Mouse (Mus musculus): Measurements from ENCODE around the gene Clec16a. TPM values are rescaled to one million over a fixed set of nuclear protein-coding genes. Genes with fewer than 3 reads are reported as not detected.

Gene Clec16a
- polyA plus RNA-seq, 1 experiment from 2014 or later, result 65.7 TPM

DNA sequence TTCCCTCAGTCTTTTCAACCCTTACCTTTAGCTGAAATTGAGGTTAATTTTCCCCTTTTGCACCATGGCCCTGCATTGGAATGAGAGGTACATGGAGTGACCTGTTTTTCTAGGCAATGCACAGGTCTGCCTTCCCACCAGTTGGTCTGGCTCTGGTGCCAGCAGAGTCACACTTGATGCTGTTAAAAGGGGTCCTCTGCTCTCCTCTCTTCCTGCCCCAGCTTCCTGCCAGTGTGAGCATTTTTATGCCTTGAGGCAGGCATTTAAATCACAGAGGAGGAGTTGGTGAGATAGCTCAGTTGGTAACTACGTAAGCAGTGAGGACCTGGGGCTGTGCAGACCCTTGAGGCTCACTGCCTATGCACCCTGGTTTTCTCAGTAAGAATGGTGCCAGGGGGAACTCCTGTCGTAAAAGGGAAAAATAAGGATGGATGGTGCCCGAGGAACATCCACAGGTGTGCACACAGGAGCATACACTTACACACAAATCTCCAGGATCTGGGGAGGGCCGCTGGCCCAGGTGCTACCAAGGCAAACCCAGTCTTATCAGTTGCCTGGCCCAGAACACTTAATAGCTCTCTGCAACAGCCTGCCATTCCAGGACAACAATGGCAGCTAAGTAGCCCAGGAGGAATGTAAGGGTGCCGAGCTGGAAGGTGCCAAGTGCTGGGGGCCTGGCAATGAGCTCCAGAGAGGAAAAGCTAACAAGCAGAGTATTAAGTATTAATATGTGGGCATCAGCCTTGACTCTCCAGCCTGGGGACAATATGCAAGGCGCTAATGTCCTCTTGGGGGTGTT, 152.9 kb downstream of the Clec16a start:
- peaks cover 8% of the 10 kb centered on the region; the same call in 1 of the 2 replicates for H3K36me3 ChIP-seq
- no peaks in the 10 kb centered on the region for H3K9me3 ChIP-seq
- H3K9ac ChIP-seq (replicated peaks), result no peak overlapping the region
- no peak overlapping the region for H3K4me2 ChIP-seq (replicated peaks)
- 71% methylated on average over 6 of the region's 6 CpGs for WGBS
- H3K4me3 ChIP-seq (replicated peaks), result no peak overlapping the region
- no peak for ATAC-seq
- no peaks in the 10 kb centered on the region for H3K4me1 ChIP-seq (replicated peaks)
- H3K27me3 ChIP-seq, result no peaks in the 10 kb centered on the region
- H3K27ac ChIP-seq, result no peak overlapping the region

DNA sequence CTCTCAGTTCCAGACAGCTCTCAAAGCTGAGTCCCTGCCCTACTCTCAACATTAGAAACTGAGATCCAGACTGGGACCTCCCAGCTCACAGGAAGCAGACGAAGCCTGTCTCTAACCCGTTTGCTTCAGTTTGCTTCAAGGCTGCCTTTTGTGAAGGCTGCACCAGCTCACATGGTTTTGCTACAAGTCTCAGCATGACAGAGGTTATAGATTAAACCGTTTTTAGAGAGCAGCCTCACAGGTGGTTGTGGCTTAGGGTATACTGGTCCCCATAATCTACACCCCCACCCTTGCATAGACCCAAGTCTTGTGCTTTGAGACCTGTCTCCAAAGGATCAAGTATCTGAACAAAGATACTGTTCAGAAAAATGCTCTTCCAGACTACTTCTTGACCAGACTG, 154.2 kb downstream of the Clec16a start:
- H3K27ac ChIP-seq, result no peak overlapping the region
- peaks cover 7% of the 10 kb centered on the region; the same call in 1 of the 2 replicates for H3K36me3 ChIP-seq
- no peaks in the 10 kb centered on the region for H3K27me3 ChIP-seq
- no peaks in the 10 kb centered on the region for H3K4me1 ChIP-seq (replicated peaks)
- no peak for ATAC-seq
- H3K4me3 ChIP-seq (replicated peaks), result no peak overlapping the region
- 75% methylated on average over 3 of the region's 3 CpGs for WGBS
- no peaks in the 10 kb centered on the region for H3K9me3 ChIP-seq
- H3K9ac ChIP-seq (replicated peaks), result no peak overlapping the region
- no peak overlapping the region for H3K4me2 ChIP-seq (replicated peaks)

DNA sequence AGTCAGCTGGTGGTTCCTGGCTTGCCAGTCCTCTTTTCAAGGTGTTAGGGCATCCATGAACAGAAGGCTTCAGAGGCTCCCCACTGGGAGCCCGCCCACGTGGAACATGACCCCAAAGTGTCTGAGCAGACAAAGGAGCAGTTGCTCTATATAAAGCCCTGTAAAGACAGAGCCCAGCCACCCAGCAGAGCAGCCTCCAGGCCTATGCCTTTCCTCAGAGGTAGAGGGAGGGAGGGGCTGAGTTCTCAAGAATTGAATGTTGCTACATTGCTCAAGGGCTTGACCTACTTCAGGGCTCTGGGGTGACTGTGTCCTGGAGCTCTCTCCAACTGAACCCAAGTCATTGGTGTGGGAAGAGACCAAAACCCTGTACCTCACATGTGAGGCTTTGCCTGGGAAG, 155.0 kb downstream of the Clec16a start:
- no peak overlapping the region for H3K4me2 ChIP-seq (replicated peaks)
- no peak overlapping the region for H3K4me3 ChIP-seq (replicated peaks)
- ATAC-seq, result no peak
- H3K27me3 ChIP-seq, result no peaks in the 10 kb centered on the region
- no peaks in the 10 kb centered on the region for H3K4me1 ChIP-seq (replicated peaks)
- H3K9ac ChIP-seq (replicated peaks), result no peak overlapping the region
- H3K27ac ChIP-seq, result no peak overlapping the region
- 0 out of 2 replicates have a peak, but pooled peaks cover 6% of the 10 kb centered on the region for H3K36me3 ChIP-seq
- no peaks in the 10 kb centered on the region for H3K9me3 ChIP-seq
- WGBS, result 34% methylated on average over 2 of the region's 2 CpGs

DNA sequence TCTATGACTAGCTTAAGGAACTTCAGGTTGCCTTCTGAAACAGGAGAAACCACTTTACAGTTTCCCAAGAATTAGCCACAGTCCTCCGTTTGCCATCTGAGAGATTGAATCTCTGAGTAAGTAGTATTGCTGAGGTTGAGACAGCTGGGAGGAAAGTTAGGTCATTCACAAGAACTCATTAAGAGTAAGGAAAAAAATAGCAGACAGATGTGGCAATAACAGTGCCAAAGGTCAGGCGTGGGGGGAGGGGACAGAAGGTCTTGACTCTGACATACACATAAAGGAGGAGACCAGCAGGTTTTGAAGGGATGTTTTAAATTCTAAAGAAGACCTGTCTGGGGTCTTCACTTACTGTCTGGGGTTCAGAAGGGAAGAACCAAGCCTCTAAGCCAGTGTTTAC, 157.3 kb downstream of the Clec16a start:
- H3K27ac ChIP-seq, result no peak overlapping the region
- no peak overlapping the region for H3K4me3 ChIP-seq (replicated peaks)
- H3K4me2 ChIP-seq (replicated peaks), result no peak overlapping the region
- no peaks in the 10 kb centered on the region for H3K4me1 ChIP-seq (replicated peaks)
- H3K27me3 ChIP-seq, result no peaks in the 10 kb centered on the region
- H3K36me3 ChIP-seq, result 0 out of 2 replicates have a peak, but pooled peaks cover 6% of the 10 kb centered on the region
- 78% methylated on average over 2 of the region's 2 CpGs for WGBS
- no peaks in the 10 kb centered on the region for H3K9me3 ChIP-seq
- no peak overlapping the region for H3K9ac ChIP-seq (replicated peaks)
- ATAC-seq, result no peak

DNA sequence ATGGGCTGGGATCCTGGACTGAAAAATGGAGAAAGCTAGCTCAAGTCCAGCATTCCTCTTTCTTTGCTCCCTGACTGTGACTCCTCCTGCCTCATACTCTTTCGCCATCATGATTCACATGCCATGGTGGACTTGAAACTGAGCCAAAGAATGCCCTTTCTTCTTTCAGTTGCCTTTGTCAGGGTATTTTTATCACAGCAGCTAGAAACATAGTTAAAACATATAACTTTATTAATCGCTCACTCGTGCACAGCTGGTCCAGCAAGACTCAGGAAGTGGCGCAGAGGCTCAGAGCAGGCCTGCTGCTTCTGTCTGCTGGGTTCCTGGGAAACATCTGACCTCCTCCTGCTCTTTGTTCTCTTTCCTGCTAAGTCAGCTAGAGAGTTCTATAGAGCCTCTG, 158.8 kb downstream of the Clec16a start:
- no peak overlapping the region for H3K27ac ChIP-seq
- H3K9ac ChIP-seq (replicated peaks), result no peak overlapping the region
- 0 out of 2 replicates have a peak, but pooled peaks cover 6% of the 10 kb centered on the region for H3K36me3 ChIP-seq
- no peak overlapping the region for H3K4me2 ChIP-seq (replicated peaks)
- ATAC-seq, result no peak
- H3K9me3 ChIP-seq, result no peaks in the 10 kb centered on the region
- no peaks in the 10 kb centered on the region for H3K4me1 ChIP-seq (replicated peaks)
- no peak overlapping the region for H3K4me3 ChIP-seq (replicated peaks)
- H3K27me3 ChIP-seq, result no peaks in the 10 kb centered on the region
- 80% methylated on average over 4 of the region's 4 CpGs for WGBS

DNA sequence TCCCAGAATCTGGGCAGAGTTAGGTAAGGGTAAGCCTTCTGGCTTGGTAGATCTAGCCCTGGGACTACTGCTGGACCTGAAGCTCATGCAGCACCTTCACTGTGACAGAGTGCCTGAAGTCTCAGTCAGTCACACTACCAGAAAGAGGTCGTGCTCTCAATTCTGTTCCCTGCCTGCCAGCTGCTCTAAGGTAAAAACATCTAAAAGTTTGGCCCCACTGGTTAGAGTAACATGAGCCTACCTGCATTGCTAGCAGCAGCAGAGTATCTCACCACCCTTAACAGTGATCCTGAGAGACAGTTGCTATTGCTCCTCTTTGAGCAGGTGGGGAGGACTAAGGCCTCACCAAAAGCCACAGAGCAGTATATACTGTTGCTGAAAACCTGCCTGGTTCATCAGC, 160.3 kb downstream of the Clec16a start:
- ATAC-seq, result no peak
- Histone ChIP-seq H3K36me3 (0 out of 2 replicates have a peak, but pooled peaks cover 6% of the 10 kb centered on the region), H3K9me3 (no peaks in the 10 kb centered on the region), H3K4me3 (replicated peaks) (no peak overlapping the region), H3K4me2 (replicated peaks) (no peak overlapping the region), H3K4me1 (replicated peaks) (no peaks in the 10 kb centered on the region), H3K27me3 (no peaks in the 10 kb centered on the region), H3K27ac (no peak overlapping the region), H3K9ac (replicated peaks) (no peak overlapping the region)
- WGBS, result 81% methylated on average over 1 of the region's 1 CpGs

DNA sequence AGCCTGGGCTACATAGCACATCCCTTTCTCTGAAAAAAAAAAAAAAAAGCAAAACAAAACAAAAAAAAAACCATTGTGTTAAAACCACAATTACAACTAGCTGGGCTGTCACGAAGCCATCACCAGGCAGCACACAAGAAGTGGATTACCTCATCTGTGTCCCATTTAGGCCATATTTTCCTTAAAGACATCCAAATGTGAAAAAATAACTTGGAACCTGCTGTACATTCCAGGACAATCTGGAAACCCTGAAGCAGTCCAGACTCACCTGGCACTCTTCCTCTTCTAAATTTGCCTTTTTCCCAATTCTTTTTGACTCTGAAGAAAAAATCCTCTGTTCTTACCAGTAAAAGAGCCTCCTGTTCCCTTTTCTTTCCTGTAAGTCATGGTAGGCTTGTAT, 166.4 kb downstream of the Clec16a start:
- WGBS, result 96% methylated on average over 1 of the region's 1 CpGs
- ATAC-seq, result no peak

DNA sequence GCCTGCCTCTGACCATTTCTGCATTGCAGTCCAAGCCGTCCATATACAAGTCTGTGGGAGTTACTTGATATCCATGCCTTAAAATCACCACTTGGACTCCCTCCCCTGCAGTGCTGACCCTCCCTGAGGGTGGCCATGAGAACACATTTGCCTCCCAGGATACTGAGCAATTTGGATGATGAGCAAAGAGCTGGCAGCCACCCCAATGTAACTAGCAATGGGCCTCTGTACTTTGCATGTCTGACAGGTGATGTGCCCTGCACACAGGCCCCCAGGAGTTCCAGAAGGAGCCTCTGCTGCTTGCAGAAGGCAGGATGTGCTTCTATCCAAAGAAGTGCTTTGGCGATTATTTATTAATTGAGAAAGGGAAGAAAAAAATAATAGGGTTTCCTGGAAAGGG, 167.9 kb downstream of the Clec16a start:
- Histone ChIP-seq H3K27ac (0 out of 2 replicates have a peak overlapping the region, but pooled peaks have one; percentile 0), H3K27me3 (no peaks in the 10 kb centered on the region), H3K4me3 (replicated peaks) (no peak overlapping the region), H3K4me2 (replicated peaks) (no peak overlapping the region), H3K4me1 (replicated peaks) (peaks cover 11% of the 10 kb centered on the region), H3K36me3 (no peaks in the 10 kb centered on the region), H3K9me3 (no peaks in the 10 kb centered on the region), H3K9ac (replicated peaks) (no peak overlapping the region)
- no peak for ATAC-seq
- WGBS, result 73% methylated on average over 2 of the region's 2 CpGs

More for the DNA sequence above, 166.4 kb downstream of the Clec16a start:
- Histone ChIP-seq H3K4me1 (replicated peaks) (peaks cover 11% of the 10 kb centered on the region), H3K27me3 (no peaks in the 10 kb centered on the region), H3K4me3 (replicated peaks) (no peak overlapping the region), H3K27ac (no peak overlapping the region), H3K4me2 (replicated peaks) (no peak overlapping the region), H3K9me3 (no peaks in the 10 kb centered on the region), H3K9ac (replicated peaks) (no peak overlapping the region), H3K36me3 (no peaks in the 10 kb centered on the region)

DNA sequence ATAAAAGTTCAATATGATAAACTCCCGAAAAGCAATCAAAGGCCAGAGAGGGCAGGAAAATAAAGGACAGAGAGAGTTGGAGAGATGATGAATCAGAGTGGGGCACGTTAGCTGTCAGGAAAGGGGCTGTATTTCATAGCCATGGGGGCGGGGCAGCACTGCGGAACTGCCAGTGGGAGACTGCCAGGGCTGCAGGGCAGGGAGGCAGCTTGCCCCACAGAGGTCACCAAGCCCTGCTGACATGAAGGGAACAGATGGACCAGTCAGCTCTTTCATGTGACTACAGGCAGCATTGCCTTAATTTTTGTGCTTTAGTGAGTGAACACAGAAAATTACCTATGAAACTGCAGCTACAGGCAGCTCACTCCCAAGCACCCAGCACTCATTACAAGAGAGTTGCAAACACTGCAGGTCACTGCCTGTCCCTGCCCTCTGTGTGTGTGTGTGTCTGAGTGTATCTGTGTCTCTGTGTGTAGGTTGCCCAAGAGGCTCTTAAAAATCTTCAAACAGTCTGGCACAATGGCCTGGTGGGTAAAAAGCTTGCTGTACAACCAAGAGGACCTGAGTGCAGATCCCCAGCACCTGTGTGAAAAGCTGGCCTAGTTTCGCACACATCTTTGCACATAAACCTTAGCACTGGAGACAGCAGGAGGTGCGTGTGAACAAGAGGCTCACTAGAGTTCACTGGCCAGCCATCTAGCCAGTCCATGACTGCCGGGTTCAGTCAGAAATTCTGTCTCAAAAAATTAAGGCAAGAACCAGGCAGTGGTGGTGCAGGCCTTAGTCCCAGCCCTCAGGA, 168.5 kb downstream of the Clec16a start:
- Histone ChIP-seq H3K9ac (replicated peaks) (no peak overlapping the region), H3K36me3 (no peaks in the 10 kb centered on the region), H3K9me3 (no peaks in the 10 kb centered on the region), H3K27ac (no peak overlapping the region), H3K4me3 (replicated peaks) (no peak overlapping the region), H3K27me3 (no peaks in the 10 kb centered on the region), H3K4me2 (replicated peaks) (no peak overlapping the region), H3K4me1 (replicated peaks) (peaks cover 11% of the 10 kb centered on the region)
- WGBS, result 61% methylated on average over 7 of the region's 7 CpGs
- ATAC-seq, result no peak

DNA sequence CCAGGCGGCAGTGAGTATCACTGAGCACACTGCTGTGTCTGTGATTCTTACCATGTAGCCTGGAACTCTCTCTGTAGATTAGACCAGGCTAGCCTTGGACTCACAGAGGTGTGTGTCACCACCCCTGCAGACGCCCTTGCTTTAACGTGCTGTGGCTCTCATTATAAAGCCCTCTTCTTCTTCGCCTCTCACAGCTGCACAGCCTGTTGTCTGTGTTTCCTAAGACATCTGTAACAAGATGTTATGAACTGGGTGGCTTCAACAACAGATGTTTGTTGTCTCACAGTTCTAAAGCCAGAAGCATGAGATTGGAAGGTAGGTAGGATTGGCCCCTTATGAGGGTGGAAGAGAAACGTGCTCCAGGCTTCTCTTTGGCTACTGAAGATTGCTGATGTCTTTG, 170.1 kb downstream of the Clec16a start:
- H3K9ac ChIP-seq (replicated peaks), result no peak overlapping the region
- H3K4me3 ChIP-seq (replicated peaks), result no peak overlapping the region
- no peaks in the 10 kb centered on the region for H3K9me3 ChIP-seq
- no peak overlapping the region for H3K27ac ChIP-seq
- WGBS, result 84% methylated on average over 5 of the region's 5 CpGs
- no peaks in the 10 kb centered on the region for H3K27me3 ChIP-seq
- no peak for ATAC-seq
- no peaks in the 10 kb centered on the region for H3K36me3 ChIP-seq
- peaks cover 14% of the 10 kb centered on the region for H3K4me1 ChIP-seq (replicated peaks)
- no peak overlapping the region for H3K4me2 ChIP-seq (replicated peaks)

DNA sequence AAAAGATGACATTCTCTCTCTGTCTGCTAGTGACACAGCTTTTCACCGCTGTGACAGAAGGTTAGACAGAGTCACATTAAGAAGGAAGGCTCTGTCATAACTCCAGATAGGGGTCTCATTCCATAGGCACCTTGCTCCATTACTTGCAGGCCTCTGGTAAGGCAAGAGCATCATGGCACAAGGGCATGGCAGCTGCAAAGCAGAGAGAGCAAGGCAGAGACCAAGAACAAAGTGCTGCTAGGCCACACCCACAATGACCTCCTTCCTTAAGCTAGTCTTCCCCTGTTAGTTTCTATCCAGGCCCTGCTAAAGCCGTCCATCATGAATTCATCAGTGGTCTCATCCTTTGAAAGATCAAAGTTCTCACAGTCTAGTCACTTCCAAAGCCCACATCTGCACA, 170.5 kb downstream of the Clec16a start:
- no peaks in the 10 kb centered on the region for H3K36me3 ChIP-seq
- H3K9me3 ChIP-seq, result no peaks in the 10 kb centered on the region
- ATAC-seq, result no peak
- H3K9ac ChIP-seq (replicated peaks), result no peak overlapping the region
- no peak overlapping the region for H3K4me3 ChIP-seq (replicated peaks)
- H3K27ac ChIP-seq, result no peak overlapping the region
- H3K4me1 ChIP-seq (replicated peaks), result peaks cover 14% of the 10 kb centered on the region
- no peaks in the 10 kb centered on the region for H3K27me3 ChIP-seq
- no peak overlapping the region for H3K4me2 ChIP-seq (replicated peaks)
- 72% methylated on average over 2 of the region's 2 CpGs for WGBS

DNA sequence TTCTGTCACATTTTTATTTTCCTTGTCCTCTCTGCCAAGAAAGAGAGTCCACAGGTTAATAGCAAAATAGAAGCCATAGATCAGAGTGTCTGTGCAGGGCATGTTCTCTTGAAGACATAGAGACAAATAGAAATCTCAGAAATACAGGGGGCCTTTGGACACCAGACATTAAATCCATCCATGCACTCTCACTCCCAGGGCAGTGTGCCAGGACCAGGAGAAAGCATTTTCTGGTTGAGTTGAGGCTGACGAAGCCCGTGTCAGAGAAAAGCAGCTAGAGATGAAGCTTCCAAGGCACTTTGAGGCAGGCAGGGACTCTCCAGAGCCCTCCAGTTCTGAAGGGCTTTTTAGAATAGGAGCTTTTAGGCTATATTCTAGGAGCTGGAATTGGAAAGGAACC, 171.6 kb downstream of the Clec16a start:
- H3K4me3 ChIP-seq (replicated peaks), result no peak overlapping the region
- ATAC-seq, result no peak
- H3K4me1 ChIP-seq (replicated peaks), result peaks cover 14% of the 10 kb centered on the region
- H3K27me3 ChIP-seq, result no peaks in the 10 kb centered on the region
- no peak overlapping the region for H3K4me2 ChIP-seq (replicated peaks)
- H3K36me3 ChIP-seq, result no peaks in the 10 kb centered on the region
- no peaks in the 10 kb centered on the region for H3K9me3 ChIP-seq
- WGBS, result 82% methylated on average over 2 of the region's 2 CpGs
- no peak overlapping the region for H3K27ac ChIP-seq
- no peak overlapping the region for H3K9ac ChIP-seq (replicated peaks)
